Mouse (Mus musculus) stomach, embryonic 15.5 days (tissue): ENCODE measurements around the gene Prim2. TPM values are rescaled to one million over a fixed set of nuclear protein-coding genes. Genes with fewer than 3 reads are reported as not detected.

Source experiments
- ATAC-seq: fragments of 200-750 bp; cut with Nextera tagmentation; 2 replicates; pipeline ENCODE4 v1.8.0; 2017; ENCODE audit warnings: low read depth, moderate number of reproducible peaks, moderate TSS enrichment; ENCODE audit not compliant: insufficient read depth, low FRiP score
- H3K27ac ChIP-seq: fragments of 300-500 bp; sonication (generic); 2 replicates; pipeline ENCODE4 v1.5.1; 2015; ENCODE audit warnings: mild to moderate bottlenecking, inconsistent platforms
- H3K27me3 ChIP-seq: fragments of 300-500 bp; sonication (generic); replicated peaks from 2 replicates; pipeline ENCODE4 v1.6.1; 2015; ENCODE audit warnings: inconsistent platforms
- H3K36me3 ChIP-seq: fragments of 300-500 bp; sonication (generic); 2 replicates; pipeline ENCODE4 v1.6.1; 2015; ENCODE audit warnings: inconsistent platforms
- H3K4me1 ChIP-seq: fragments of 300-500 bp; sonication (generic); 2 replicates; pipeline ENCODE4 v1.6.1; 2015; ENCODE audit warnings: inconsistent platforms
- H3K4me2 ChIP-seq: fragments of 300-500 bp; sonication (generic); 2 replicates; pipeline ENCODE4 v1.6.1; 2015; ENCODE audit warnings: mild to moderate bottlenecking, inconsistent platforms
- H3K4me3 ChIP-seq: fragments of 300-500 bp; sonication (generic); replicated peaks from 2 replicates; pipeline ENCODE4 v1.5.1; 2015; ENCODE audit warnings: inconsistent platforms
- H3K9ac ChIP-seq: fragments of 300-500 bp; sonication (generic); 2 replicates; pipeline ENCODE4 v1.6.1; 2015; ENCODE audit warnings: inconsistent platforms
- H3K9me3 ChIP-seq: fragments of 300-500 bp; sonication (generic); 2 replicates; pipeline ENCODE4 v1.6.1; 2016; ENCODE audit warnings: inconsistent platforms
- WGBS: fragments of 180-500 bp; shearing (Covaris S2); methylation state at CpG from one replicate; pipeline ENCODE4 v1.1.7; 2015; 5-methylcytosine and 5-hydroxymethylcytosine counted together
- polyA plus RNA-seq: library from polyadenylated mRNA; unstranded; fragments of >200 nt; fragmentation: Nextera tagmentation; extraction: Ambion mirVana; gene quantifications from 2 replicates; pipeline ENCODE4 v1.2.1, GENCODE M21; 2015

Prim2 gene
- polyA plus RNA-seq, 1 experiment from 2014 or later: 31.9 TPM

DNA sequence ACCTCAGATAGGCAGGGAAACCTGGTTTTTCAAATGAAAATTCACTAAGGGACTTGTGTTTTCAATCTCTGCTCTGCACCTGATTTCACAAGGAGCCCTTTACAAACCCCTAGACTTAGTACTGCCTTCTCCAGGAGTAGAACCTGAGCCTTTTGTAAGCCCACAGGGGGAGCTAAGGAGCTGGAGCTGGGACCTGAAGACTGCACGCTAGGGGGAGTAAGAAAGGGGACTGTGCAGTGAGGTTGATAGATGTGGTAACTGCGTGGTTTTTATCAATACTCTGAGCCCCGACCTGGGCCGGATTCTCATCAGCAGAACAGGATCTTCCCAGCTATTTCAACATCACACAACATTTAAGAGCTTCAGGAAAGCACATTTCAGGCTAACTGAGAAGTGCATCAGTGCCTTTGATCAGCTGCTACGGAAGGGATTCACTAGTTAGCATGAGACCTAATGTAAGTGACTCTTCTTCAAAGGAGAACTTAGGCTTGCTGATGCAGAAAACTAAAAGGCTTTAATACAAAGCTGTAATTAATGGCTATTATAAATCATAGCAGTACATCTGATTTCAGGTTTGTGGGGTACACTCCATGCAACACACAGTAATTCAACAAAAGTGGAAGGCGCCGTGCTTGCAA lies 103.7 kb downstream of the Prim2 start:
- no peaks in the 10 kb centered on the region for H3K36me3 ChIP-seq
- no peak for ATAC-seq
- no peak overlapping the region for H3K4me2 ChIP-seq
- no peaks in the 10 kb centered on the region for H3K9me3 ChIP-seq
- no peak overlapping the region for H3K4me3 ChIP-seq
- H3K27me3 ChIP-seq: no peaks in the 10 kb centered on the region
- no peaks in the 10 kb centered on the region for H3K4me1 ChIP-seq
- H3K9ac ChIP-seq: no peak overlapping the region
- 56% methylated on average over 7 of the region's 7 CpGs for WGBS
- no peak overlapping the region for H3K27ac ChIP-seq

GRCm38 (mm10) chr1:33564032-33564431 lies 105.6 kb downstream of the Prim2 start:
- 65% methylated on average over 6 of the region's 6 CpGs for WGBS
- no peak for ATAC-seq
- Histone ChIP-seq H3K27ac (no peak overlapping the region), H3K4me1 (no peaks in the 10 kb centered on the region), H3K9me3 (no peaks in the 10 kb centered on the region), H3K36me3 (no peaks in the 10 kb centered on the region), H3K4me3 (no peak overlapping the region), H3K27me3 (no peaks in the 10 kb centered on the region), H3K4me2 (no peak overlapping the region), H3K9ac (no peak overlapping the region)

GRCm38 (mm10) chr1:33563611-33564010 lies 106.0 kb downstream of the Prim2 start:
- Histone ChIP-seq H3K9me3 (no peaks in the 10 kb centered on the region), H3K36me3 (no peaks in the 10 kb centered on the region), H3K4me3 (no peak overlapping the region), H3K4me2 (no peak overlapping the region), H3K27ac (no peak overlapping the region), H3K27me3 (no peaks in the 10 kb centered on the region), H3K4me1 (no peaks in the 10 kb centered on the region), H3K9ac (no peak overlapping the region)
- no peak for ATAC-seq
- WGBS: 85% methylated on average over 3 of the region's 3 CpGs

- ATAC-seq: no peak
- H3K9ac ChIP-seq: no peak overlapping the region
- no peaks in the 10 kb centered on the region for H3K4me1 ChIP-seq
- 70% methylated on average over 4 of the region's 4 CpGs for WGBS
- no peak overlapping the region for H3K27ac ChIP-seq
- no peaks in the 10 kb centered on the region for H3K27me3 ChIP-seq
- H3K9me3 ChIP-seq: no peaks in the 10 kb centered on the region
- no peak overlapping the region for H3K4me2 ChIP-seq
- H3K4me3 ChIP-seq: no peak overlapping the region
- H3K36me3 ChIP-seq: no peaks in the 10 kb centered on the region
Observed at GRCm38 (mm10) chr1:33556638-33557037, 113.0 kb downstream of the Prim2 start.

- 66% methylated on average over 2 of the region's 2 CpGs for WGBS
- H3K27ac ChIP-seq: no peak overlapping the region
- no peaks in the 10 kb centered on the region for H3K36me3 ChIP-seq
- H3K4me3 ChIP-seq: no peak overlapping the region
- ATAC-seq: no peak
- no peaks in the 10 kb centered on the region for H3K27me3 ChIP-seq
- H3K9me3 ChIP-seq: no peaks in the 10 kb centered on the region
- H3K9ac ChIP-seq: no peak overlapping the region
- no peaks in the 10 kb centered on the region for H3K4me1 ChIP-seq
- no peak overlapping the region for H3K4me2 ChIP-seq
Observed at GRCm38 (mm10) chr1:33555626-33556025, 114.0 kb downstream of the Prim2 start.

DNA sequence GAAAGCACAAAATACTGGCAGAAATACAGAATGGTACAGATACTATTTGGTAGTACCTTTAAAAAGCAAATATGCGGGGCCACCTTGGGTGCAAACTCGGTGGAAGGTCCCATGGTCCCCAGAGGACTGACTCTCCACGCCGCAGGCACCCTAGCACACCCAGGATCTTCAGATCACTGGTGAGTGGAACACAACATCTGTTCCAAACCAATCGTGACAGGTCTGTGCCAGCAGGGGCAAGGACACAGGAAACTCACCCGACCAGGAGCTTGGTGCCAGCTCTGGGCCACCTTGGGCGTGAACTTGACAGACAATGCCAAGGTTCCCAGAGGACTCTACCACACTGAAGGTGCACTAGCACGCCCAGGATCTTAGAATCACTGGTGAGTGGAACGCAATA lies 118.2 kb downstream of the Prim2 start:
- no peak for ATAC-seq
- WGBS: 94% methylated on average over 9 of the region's 9 CpGs
- no peaks in the 10 kb centered on the region for H3K36me3 ChIP-seq

GRCm38 (mm10) chr1:33541708-33542107 lies 127.9 kb downstream of the Prim2 start:
- Histone ChIP-seq H3K27me3 (no peaks in the 10 kb centered on the region), H3K4me3 (no peak overlapping the region), H3K27ac (no peak overlapping the region), H3K4me2 (no peak overlapping the region), H3K9me3 (no peaks in the 10 kb centered on the region), H3K4me1 (no peaks in the 10 kb centered on the region), H3K36me3 (no peaks in the 10 kb centered on the region), H3K9ac (no peak overlapping the region)
- ATAC-seq: no peak
- WGBS: 89% methylated on average over 7 of the region's 7 CpGs

More for the DNA sequence above, 118.2 kb downstream of the Prim2 start:
- H3K4me2 ChIP-seq: no peak overlapping the region
- no peaks in the 10 kb centered on the region for H3K9me3 ChIP-seq
- no peaks in the 10 kb centered on the region for H3K4me1 ChIP-seq
- no peak overlapping the region for H3K4me3 ChIP-seq
- no peak overlapping the region for H3K9ac ChIP-seq
- no peak overlapping the region for H3K27ac ChIP-seq
- H3K27me3 ChIP-seq: no peaks in the 10 kb centered on the region

GRCm38 (mm10) chr1:33537948-33538347 lies 131.6 kb downstream of the Prim2 start:
- Histone ChIP-seq H3K36me3 (no peaks in the 10 kb centered on the region), H3K9me3 (no peaks in the 10 kb centered on the region), H3K4me3 (no peak overlapping the region), H3K9ac (no peak overlapping the region), H3K4me2 (no peak overlapping the region), H3K27ac (no peak overlapping the region), H3K27me3 (no peaks in the 10 kb centered on the region), H3K4me1 (no peaks in the 10 kb centered on the region)
- ATAC-seq: no peak

- H3K4me1 ChIP-seq: no peaks in the 10 kb centered on the region
- H3K27ac ChIP-seq: no peak overlapping the region
- H3K4me2 ChIP-seq: no peak overlapping the region
- 94% methylated on average over 4 of the region's 4 CpGs for WGBS
- H3K9me3 ChIP-seq: no peaks in the 10 kb centered on the region
- H3K4me3 ChIP-seq: no peak overlapping the region
- no peak overlapping the region for H3K9ac ChIP-seq
- no peaks in the 10 kb centered on the region for H3K27me3 ChIP-seq
- no peak for ATAC-seq
- H3K36me3 ChIP-seq: no peaks in the 10 kb centered on the region
Observed at GRCm38 (mm10) chr1:33536272-33537004, 133.2 kb downstream of the Prim2 start.

DNA sequence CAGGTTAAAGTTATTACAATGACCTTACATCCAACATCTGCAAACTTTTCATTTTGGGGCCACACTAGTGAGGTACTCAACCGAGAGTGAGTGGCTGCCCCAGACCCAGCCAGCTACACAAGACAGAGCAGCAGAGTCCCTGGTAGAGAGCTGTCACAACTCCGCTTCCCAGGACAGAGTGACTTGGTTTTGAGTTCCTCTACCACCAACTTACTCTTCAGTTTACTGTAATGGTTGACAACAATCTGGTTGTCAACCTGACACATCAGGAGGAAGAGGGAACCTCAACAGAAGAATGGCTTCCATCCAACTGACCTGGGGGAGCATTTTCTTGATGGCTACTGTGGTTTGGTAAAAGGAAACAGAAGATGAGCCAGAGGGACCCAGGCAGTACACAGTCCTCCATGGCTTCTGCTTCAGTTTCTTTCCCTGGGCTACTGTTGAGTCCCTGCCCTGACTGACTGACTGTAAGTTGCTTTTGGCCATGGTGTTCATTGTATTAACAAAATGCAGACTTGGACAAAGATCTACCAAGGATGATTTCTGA lies 134.4 kb downstream of the Prim2 start:
- H3K9ac ChIP-seq: no peak overlapping the region
- no peaks in the 10 kb centered on the region for H3K9me3 ChIP-seq
- WGBS: 88% methylated on average over 2 of the region's 2 CpGs
- no peaks in the 10 kb centered on the region for H3K4me1 ChIP-seq
- no peaks in the 10 kb centered on the region for H3K27me3 ChIP-seq
- ATAC-seq: no peak
- H3K4me2 ChIP-seq: no peak overlapping the region
- no peaks in the 10 kb centered on the region for H3K36me3 ChIP-seq
- no peak overlapping the region for H3K4me3 ChIP-seq
- no peak overlapping the region for H3K27ac ChIP-seq

- Histone ChIP-seq H3K9ac (no peak overlapping the region), H3K4me2 (no peak overlapping the region), H3K4me1 (no peaks in the 10 kb centered on the region), H3K27ac (no peak overlapping the region), H3K9me3 (no peaks in the 10 kb centered on the region), H3K27me3 (no peaks in the 10 kb centered on the region), H3K4me3 (no peak overlapping the region), H3K36me3 (no peaks in the 10 kb centered on the region)
- ATAC-seq: no peak
- 80% methylated on average over 3 of the region's 3 CpGs for WGBS
Observed at GRCm38 (mm10) chr1:33531860-33532259, 137.7 kb downstream of the Prim2 start.

GRCm38 (mm10) chr1:33531097-33531856 lies 138.3 kb downstream of the Prim2 start:
- Histone ChIP-seq H3K4me2 (no peak overlapping the region), H3K27ac (no peak overlapping the region), H3K36me3 (no peaks in the 10 kb centered on the region), H3K4me3 (no peak overlapping the region), H3K9ac (no peak overlapping the region), H3K27me3 (no peaks in the 10 kb centered on the region), H3K9me3 (no peaks in the 10 kb centered on the region), H3K4me1 (no peaks in the 10 kb centered on the region)
- WGBS: 79% methylated on average over 5 of the region's 5 CpGs
- ATAC-seq: no peak; the same call in 1 of the 2 replicates
